Mouse (Mus musculus): Measurements from ENCODE around the gene A830005F24Rik.

GRCm38 (mm10) chr13:48540488-48540887 is 27.1 kb downstream of the A830005F24Rik start:
- no peak for TF ChIP-seq CTCF (IDR thresholded peaks at IDR 0.05; ENCODE audit: low read depth, low read length)
- no peak for TF ChIP-seq POLR2A (IDR thresholded peaks at IDR 0.05; ENCODE audit: borderline replicate concordance, low read depth, low read length)
